Mouse (Mus musculus) midbrain, embryonic 16.5 days (tissue): ENCODE measurements around the gene Yes1. TPM values are rescaled to one million over a fixed set of nuclear protein-coding genes. Genes with fewer than 3 reads are reported as not detected.

Source experiments
- ATAC-seq: fragments of 200-750 bp; cut with Nextera tagmentation; 2 replicates; pipeline ENCODE4 v1.8.0; 2017; ENCODE audit warnings: moderate TSS enrichment
- H3K27ac ChIP-seq: fragments of 300-500 bp; sonication (generic); 2 replicates; pipeline ENCODE4 v1.5.1; 2014; ENCODE audit warnings: mild to moderate bottlenecking, low read length, mixed read lengths
- H3K27me3 ChIP-seq: fragments of 300-500 bp; sonication (generic); 2 replicates; pipeline ENCODE4 v1.6.1; 2014; ENCODE audit warnings: low read depth, low read length, mixed read lengths; ENCODE audit not compliant: control insufficient read depth, insufficient read depth
- H3K36me3 ChIP-seq: fragments of 300-500 bp; sonication (generic); 2 replicates; pipeline ENCODE4 v1.6.1; 2014; ENCODE audit warnings: mild to moderate bottlenecking, low read length, moderate library complexity, mixed read lengths; ENCODE audit not compliant: control insufficient read depth, insufficient read depth
- H3K4me1 ChIP-seq: fragments of 300-500 bp; sonication (generic); 2 replicates; pipeline ENCODE4 v1.6.1; 2014; ENCODE audit warnings: mild to moderate bottlenecking, low read length, mixed read lengths; ENCODE audit not compliant: control insufficient read depth, insufficient read depth
- H3K4me2 ChIP-seq: fragments of 300-500 bp; sonication (generic); 2 replicates; pipeline ENCODE4 v1.6.1; 2014; ENCODE audit warnings: mild to moderate bottlenecking, low read length, mixed read lengths
- H3K4me3 ChIP-seq: fragments of 300-500 bp; sonication (generic); 2 replicates; pipeline ENCODE4 v1.5.1; 2014; ENCODE audit warnings: low read depth, mild to moderate bottlenecking, low read length, moderate library complexity, mixed read lengths
- H3K9ac ChIP-seq: fragments of 300-500 bp; sonication (generic); 2 replicates; pipeline ENCODE4 v1.6.1; 2014; ENCODE audit warnings: low read depth, low read length, mixed read lengths
- H3K9me3 ChIP-seq: fragments of 300-500 bp; sonication (generic); replicated peaks from 2 replicates; pipeline ENCODE4 v1.6.1; 2014; ENCODE audit warnings: mild to moderate bottlenecking, low read length, mixed read lengths; ENCODE audit not compliant: control insufficient read depth, poor library complexity, severe bottlenecking
- WGBS: fragments of 180-500 bp; shearing (Covaris S2); extraction: QIAGEN DNeasy Blood & Tissue Kit; methylation state at CpG from one replicate; pipeline ENCODE4 v1.1.7; 2014; 5-methylcytosine and 5-hydroxymethylcytosine counted together
- polyA plus RNA-seq: library from polyadenylated mRNA; unstranded; fragments of >200 nt; fragmentation: Nextera tagmentation; extraction: Ambion mirVana; gene quantifications from 2 replicates; pipeline ENCODE4 v1.2.1, GENCODE M21; 2015

Yes1 gene
- polyA plus RNA-seq: 18.6 and 20.0 TPM in 2 replicates

DNA sequence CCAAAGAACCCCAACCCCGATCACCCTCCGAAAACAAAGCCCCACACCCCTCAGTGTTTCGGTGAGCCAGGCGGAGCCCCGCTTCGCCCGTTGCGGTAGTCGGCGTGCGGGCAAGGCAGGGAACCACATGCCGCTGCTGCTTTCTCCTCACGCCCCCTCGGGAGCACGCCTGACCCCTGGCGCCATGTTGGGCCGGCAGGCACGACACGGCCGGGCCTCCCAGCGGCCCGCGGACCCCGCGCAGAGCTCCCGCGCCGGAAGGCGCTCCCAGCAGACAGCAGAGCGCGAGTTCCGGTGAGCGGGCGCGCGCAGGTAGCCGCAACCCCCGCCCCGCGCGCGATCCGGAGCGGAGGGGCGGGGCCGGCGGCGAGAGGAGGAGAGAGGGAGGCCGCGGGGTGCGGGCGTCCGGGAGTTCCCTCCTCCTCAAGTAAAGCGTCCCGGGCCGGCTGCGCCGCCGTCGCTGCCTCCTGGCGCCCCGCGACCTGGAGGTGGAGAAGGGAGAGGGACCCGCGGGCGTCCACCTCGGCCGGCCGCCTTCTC lies at the start of gene Yes1:
Gene Yes1, plus strand, starts transcription at position 371 of the 540 bp plus-strand sequence.
- H3K27me3 ChIP-seq: no peaks in the 10 kb centered on the region
- peak; percentile 96 for ATAC-seq
- H3K9ac ChIP-seq: peak within 1 kb of the TSS; percentile 94
- peaks cover 17% of the 10 kb centered on the region for H3K4me1 ChIP-seq
- no peaks in the 10 kb centered on the region for H3K36me3 ChIP-seq
- WGBS: under 1% methylated on average over 48 of the region's 69 CpGs
- H3K4me2 ChIP-seq: peak within 1 kb of the TSS; percentile 87
- no peaks in the 10 kb centered on the region for H3K9me3 ChIP-seq
- H3K4me3 ChIP-seq: peak within 1 kb of the TSS; percentile 96
- H3K27ac ChIP-seq: peak within 1 kb of the TSS; percentile 86

DNA sequence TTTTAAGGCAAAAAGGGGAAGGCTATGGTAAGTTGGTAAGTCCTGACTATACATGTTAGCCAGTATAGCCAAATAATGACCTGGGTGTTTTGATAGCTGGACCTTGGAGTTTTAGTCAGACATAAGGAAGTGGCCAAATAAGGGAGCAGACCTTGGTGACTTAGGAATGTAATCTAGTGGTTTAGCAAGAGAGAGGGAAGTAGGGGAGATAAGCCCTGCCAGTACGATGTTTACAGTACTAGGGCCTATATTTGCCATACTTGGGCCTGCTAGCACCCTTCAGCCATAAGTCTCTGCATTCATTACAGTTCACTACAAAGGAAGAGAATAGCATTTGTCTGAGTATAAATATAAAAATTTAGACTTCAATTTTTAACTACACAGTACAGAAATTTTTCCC lies 46.3 kb upstream of the Yes1 start:
- 83% methylated on average over 1 of the region's 1 CpGs for WGBS
- Histone ChIP-seq H3K9ac (no peak overlapping the region), H3K4me1 (no peaks in the 10 kb centered on the region), H3K27ac (no peak overlapping the region), H3K36me3 (no peaks in the 10 kb centered on the region), H3K4me3 (no peak overlapping the region), H3K9me3 (no peaks in the 10 kb centered on the region), H3K4me2 (no peak overlapping the region), H3K27me3 (no peaks in the 10 kb centered on the region)
- ATAC-seq: no peak

- 89% methylated on average over 5 of the region's 5 CpGs for WGBS
- ATAC-seq: no peak
Measured at GRCm38 (mm10) chr5:32571802-32572201, 39.2 kb upstream of the Yes1 start.

DNA sequence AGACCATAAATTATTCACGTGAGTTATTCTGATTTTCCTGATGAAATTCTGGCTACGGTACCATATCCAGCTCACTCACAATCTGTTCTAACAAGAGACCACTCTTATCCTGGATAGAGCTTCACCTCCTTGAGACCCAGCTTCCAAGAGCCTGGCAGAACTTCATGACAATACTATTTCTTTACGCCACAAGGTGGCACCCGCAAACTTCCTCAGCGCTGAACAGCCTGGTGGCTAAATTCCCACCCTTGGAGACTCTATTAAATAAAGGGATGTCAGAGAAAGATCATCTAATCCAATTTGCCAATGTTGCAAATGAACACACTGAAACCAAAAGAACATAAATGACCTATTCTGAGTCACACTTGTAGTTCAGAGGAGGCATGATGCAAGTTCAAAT lies 22.8 kb upstream of the Yes1 start:
- Histone ChIP-seq H3K4me2 (no peak overlapping the region), H3K36me3 (no peaks in the 10 kb centered on the region), H3K9me3 (no peaks in the 10 kb centered on the region), H3K4me1 (no peaks in the 10 kb centered on the region), H3K4me3 (no peak overlapping the region), H3K9ac (no peak overlapping the region), H3K27ac (no peak overlapping the region), H3K27me3 (no peaks in the 10 kb centered on the region)
- no peak for ATAC-seq
- WGBS: 17% methylated on average over 5 of the region's 5 CpGs

More at GRCm38 (mm10) chr5:32571802-32572201, 39.2 kb upstream of the Yes1 start:
- Histone ChIP-seq H3K9ac (no peak overlapping the region), H3K36me3 (no peaks in the 10 kb centered on the region), H3K4me1 (no peaks in the 10 kb centered on the region), H3K4me2 (no peak overlapping the region), H3K4me3 (no peak overlapping the region), H3K27me3 (no peaks in the 10 kb centered on the region), H3K27ac (no peak overlapping the region), H3K9me3 (no peaks in the 10 kb centered on the region)

- H3K4me1 ChIP-seq: no peaks in the 10 kb centered on the region
- ATAC-seq: no peak
- H3K27ac ChIP-seq: no peak overlapping the region
- no peaks in the 10 kb centered on the region for H3K9me3 ChIP-seq
- no peaks in the 10 kb centered on the region for H3K27me3 ChIP-seq
- H3K9ac ChIP-seq: no peak overlapping the region
- H3K36me3 ChIP-seq: no peaks in the 10 kb centered on the region
- no peak overlapping the region for H3K4me2 ChIP-seq
- no peak overlapping the region for H3K4me3 ChIP-seq
- 20% methylated on average over 4 of the region's 4 CpGs for WGBS
Measured at GRCm38 (mm10) chr5:32593793-32594192, 17.2 kb upstream of the Yes1 start.

- Histone ChIP-seq H3K9ac (no peak overlapping the region), H3K27ac (no peak overlapping the region), H3K9me3 (no peaks in the 10 kb centered on the region), H3K36me3 (no peaks in the 10 kb centered on the region), H3K4me3 (no peak overlapping the region), H3K27me3 (no peaks in the 10 kb centered on the region), H3K4me1 (no peaks in the 10 kb centered on the region), H3K4me2 (no peak overlapping the region)
- WGBS: 66% methylated on average over 5 of the region's 5 CpGs
- no peak for ATAC-seq
Measured at GRCm38 (mm10) chr5:32594358-32594757, 16.6 kb upstream of the Yes1 start.

DNA sequence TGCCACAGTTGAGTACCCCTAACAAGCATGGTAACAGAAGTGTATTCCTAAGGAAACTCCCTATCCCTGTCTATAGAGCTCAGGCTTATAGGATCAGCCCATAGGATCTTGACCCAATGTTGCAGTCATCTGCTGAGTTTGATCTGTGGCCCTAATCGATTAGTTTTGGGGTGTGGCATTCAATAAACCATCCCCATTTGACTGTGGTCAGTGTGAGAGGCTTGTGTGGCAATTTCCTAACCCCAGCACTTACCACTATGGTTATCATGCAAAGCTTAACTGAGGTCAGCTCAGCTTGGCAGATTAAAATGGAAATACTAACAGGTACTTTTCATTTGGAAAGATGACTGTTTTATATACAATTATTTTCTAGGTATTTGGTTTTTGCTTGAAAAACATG lies 5.1 kb upstream of the Yes1 start:
- Histone ChIP-seq H3K27ac (no peak overlapping the region), H3K36me3 (no peaks in the 10 kb centered on the region), H3K4me3 (no peak overlapping the region), H3K4me1 (0 out of 2 replicates have a peak, but pooled peaks cover 4% of the 10 kb centered on the region), H3K27me3 (no peaks in the 10 kb centered on the region), H3K4me2 (no peak overlapping the region), H3K9me3 (no peaks in the 10 kb centered on the region), H3K9ac (no peak overlapping the region)
- 94% methylated on average over 1 of the region's 1 CpGs for WGBS
- ATAC-seq: no peak

DNA sequence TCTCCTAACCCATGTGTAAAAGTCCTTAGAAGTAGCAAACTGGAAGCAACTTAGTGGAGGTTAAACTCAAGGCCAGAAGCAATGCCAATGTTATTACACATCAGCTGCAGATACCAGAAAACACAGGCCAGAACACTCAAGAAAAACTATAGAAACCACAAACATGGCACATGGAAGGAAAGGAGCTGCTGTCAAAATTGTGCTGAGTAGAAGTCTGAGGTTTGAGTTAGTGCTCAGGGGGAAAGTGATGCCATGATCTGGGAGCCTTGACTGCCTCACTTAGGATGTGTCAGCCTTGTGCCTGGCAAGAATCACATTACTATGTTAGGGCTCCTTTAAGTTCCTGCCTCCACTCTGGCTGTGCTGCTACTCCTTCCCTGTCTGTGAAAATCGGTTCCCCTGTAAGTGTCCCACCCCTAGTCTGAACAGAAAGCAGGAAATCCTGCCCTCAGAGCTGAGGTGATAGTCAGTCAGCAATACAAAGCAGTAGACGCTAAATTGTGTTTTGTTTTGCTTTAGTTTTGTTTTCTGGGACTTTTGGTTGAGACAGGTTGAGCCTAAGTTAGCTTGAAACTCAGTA lies 3.1 kb upstream of the Yes1 start:
- WGBS: 54% methylated on average over 2 of the region's 2 CpGs
- Histone ChIP-seq H3K9ac (no peak overlapping the region), H3K9me3 (no peaks in the 10 kb centered on the region), H3K27ac (no peak overlapping the region), H3K36me3 (no peaks in the 10 kb centered on the region), H3K27me3 (no peaks in the 10 kb centered on the region), H3K4me1 (peaks cover 11% of the 10 kb centered on the region), H3K4me2 (no peak overlapping the region), H3K4me3 (no peak overlapping the region)
- ATAC-seq: no peak

DNA sequence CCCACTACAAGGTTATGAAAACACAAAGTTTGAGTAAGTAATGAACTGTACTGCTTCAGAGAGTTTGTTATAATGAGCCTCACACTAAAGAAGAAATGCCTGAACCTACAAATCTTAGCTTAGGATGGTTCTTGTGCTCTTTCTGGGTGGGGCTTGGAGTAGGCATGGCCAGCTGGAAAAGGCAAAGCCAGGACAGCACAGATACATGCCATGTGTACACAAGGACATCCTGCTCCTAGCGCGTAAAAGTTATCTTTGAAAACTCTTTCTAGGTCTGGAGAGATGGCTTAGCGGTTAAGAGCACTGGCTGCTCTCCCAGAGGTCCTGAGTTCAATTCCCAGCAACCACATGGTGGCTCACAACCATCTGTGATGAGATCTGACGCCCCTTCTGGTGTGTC lies 2.5 kb upstream of the Yes1 start:
- H3K4me3 ChIP-seq: no peak overlapping the region
- no peaks in the 10 kb centered on the region for H3K27me3 ChIP-seq
- H3K4me2 ChIP-seq: no peak overlapping the region
- whole genome bisulfite sequencing: 91% methylated on average over 4 of the region's 4 CpGs
- no peaks in the 10 kb centered on the region for H3K9me3 ChIP-seq
- no peak overlapping the region for H3K27ac ChIP-seq
- H3K4me1 ChIP-seq: peaks cover 11% of the 10 kb centered on the region
- H3K36me3 ChIP-seq: no peaks in the 10 kb centered on the region
- ATAC-seq: no peak
- H3K9ac ChIP-seq: no peak overlapping the region
